Mouse (Mus musculus): ENCODE results near the gene Olfr653.

The Olfr653 gene

GRCm38 (mm10) chr7:104577014-104577413 is at the start of gene Olfr653:
Gene Olfr653 (plus strand): TSS chr7:104577314.
- no peak for DNase-seq

- DNase-seq = no peak
Measured at GRCm38 (mm10) chr7:104549833-104550232, 27.3 kb upstream of the Olfr653 start, which contains the start of gene Olfr651. Gene Olfr651 (plus strand): TSS chr7:104550133.

GRCm38 (mm10) chr7:104552700-104553099 is 24.4 kb upstream of the Olfr653 start:
- DNase-seq = no peak

- no peak for DNase-seq
Measured at GRCm38 (mm10) chr7:104560601-104561000, 16.5 kb upstream of the Olfr653 start, which contains the start of gene Olfr652. Gene Olfr652 (plus strand): TSS chr7:104560901.

- no peak for DNase-seq
Measured at GRCm38 (mm10) chr7:104580846-104581245, 3.7 kb downstream of the Olfr653 start.

- no peak for DNase-seq
Measured at GRCm38 (mm10) chr7:104581429-104581828, 4.3 kb downstream of the Olfr653 start.

- DNase-seq = no peak
Measured at GRCm38 (mm10) chr7:104586725-104587124, 9.6 kb downstream of the Olfr653 start, which contains the start of gene Olfr654. Gene Olfr654 (plus strand): TSS chr7:104587025.

GRCm38 (mm10) chr7:104588274-104588673 is 11.2 kb downstream of the Olfr653 start:
- DNase-seq = no peak

GRCm38 (mm10) chr7:104601679-104602078 is 24.6 kb downstream of the Olfr653 start, which contains the start of gene Olfr655:
Gene Olfr655 (minus strand): TSS chr7:104601779.
- no peak for DNase-seq

GRCm38 (mm10) chr7:104603173-104603572 is 26.1 kb downstream of the Olfr653 start:
- no peak for DNase-seq

GRCm38 (mm10) chr7:104604727-104605126 is 27.6 kb downstream of the Olfr653 start:
- DNase-seq = no peak

- no peak for DNase-seq
Measured at GRCm38 (mm10) chr7:104613655-104614054, 36.5 kb downstream of the Olfr653 start, which contains the start of gene Olfr656. Gene Olfr656 (plus strand): TSS chr7:104613955.

GRCm38 (mm10) chr7:104624494-104624893 is 47.4 kb downstream of the Olfr653 start, which contains the start of gene Olfr657:
Gene Olfr657 (plus strand): TSS chr7:104624794.
- DNase-seq = no peak

Data from retina, postnatal 1 day (tissue).